Mouse (Mus musculus) right cerebral cortex, adult 2 months (tissue): ENCODE measurements around the gene Sh3kbp1.

Experiments
- DNase-seq, 2 experiments: peaks; one replicate each; pipeline ENCODE4 v3.0.0; 2021 to 2022; ENCODE audit warnings: low spot score in 2 of 2

The Sh3kbp1 gene

GRCm38 (mm10) chrX:159677585-159678319 lies 50.7 kb downstream of the Sh3kbp1 start:
- no peak for DNase-seq

- DNase-seq: no peak
These were observed 51.3 kb downstream of the Sh3kbp1 start for GRCm38 (mm10) chrX:159678320-159678835.

- DNase-seq: no peak
These were observed 58.4 kb downstream of the Sh3kbp1 start for GRCm38 (mm10) chrX:159685521-159685920.

- no peak for DNase-seq
These were observed 59.8 kb downstream of the Sh3kbp1 start for GRCm38 (mm10) chrX:159686850-159687249.

- no peak for DNase-seq
These were observed 61.6 kb downstream of the Sh3kbp1 start for GRCm38 (mm10) chrX:159688698-159689097.

- no peak for DNase-seq
These were observed 62.8 kb downstream of the Sh3kbp1 start for GRCm38 (mm10) chrX:159689785-159690416.

- no peak for DNase-seq
These were observed 66.1 kb downstream of the Sh3kbp1 start for GRCm38 (mm10) chrX:159693126-159693525.

- no peak for DNase-seq
These were observed 69.5 kb downstream of the Sh3kbp1 start for GRCm38 (mm10) chrX:159696545-159696944.

- DNase-seq: no peak
These were observed 70.0 kb downstream of the Sh3kbp1 start for GRCm38 (mm10) chrX:159697030-159697454.

- no peak for DNase-seq
These were observed 75.8 kb downstream of the Sh3kbp1 start for GRCm38 (mm10) chrX:159702850-159703249.

- DNase-seq: no peak
These were observed 77.4 kb downstream of the Sh3kbp1 start for GRCm38 (mm10) chrX:159704381-159705004.

- DNase-seq: no peak
These were observed 78.3 kb downstream of the Sh3kbp1 start for GRCm38 (mm10) chrX:159705412-159705811.

GRCm38 (mm10) chrX:159708076-159708830 lies 81.2 kb downstream of the Sh3kbp1 start:
- no peak for DNase-seq

- DNase-seq: no peak
These were observed 82.2 kb downstream of the Sh3kbp1 start for GRCm38 (mm10) chrX:159709296-159709695.

GRCm38 (mm10) chrX:159711070-159712029 lies 84.3 kb downstream of the Sh3kbp1 start:
- DNase-seq: no peak

- DNase-seq: no peak
These were observed 86.1 kb downstream of the Sh3kbp1 start for GRCm38 (mm10) chrX:159713191-159713590.

- DNase-seq: no peak
These were observed 94.3 kb downstream of the Sh3kbp1 start for GRCm38 (mm10) chrX:159721390-159721789.

GRCm38 (mm10) chrX:159731421-159731820 lies 104.3 kb downstream of the Sh3kbp1 start:
- DNase-seq: no peak

GRCm38 (mm10) chrX:159732845-159733244 lies 105.8 kb downstream of the Sh3kbp1 start:
- DNase-seq: no peak

- no peak for DNase-seq
These were observed 106.9 kb downstream of the Sh3kbp1 start for GRCm38 (mm10) chrX:159733948-159734347.
